Mouse (Mus musculus) liver, adult 2 months (tissue): ENCODE measurements around the gene Abhd5. TPM values are rescaled to one million over a fixed set of nuclear protein-coding genes. Genes with fewer than 3 reads are reported as not detected.
A peak's percentile ranks its signal among the peaks of the same experiment; 100 is the strongest.

ENCODE experiments used
- DNase-seq: peaks from one replicate; pipeline ENCODE4 v3.0.0-alpha.2; 2011; ENCODE audit warnings: low read depth, low spot score; ENCODE audit errors: extremely low read depth
- H3K27ac ChIP-seq: fragments of 200-500 bp; replicated peaks from 2 replicates; pipeline ENCODE4 v1.5.1; 2012; ENCODE audit warnings: low read depth, mild to moderate bottlenecking, control low read depth, inconsistent platforms, low read length; ENCODE audit not compliant: insufficient read depth
- H3K27me3 ChIP-seq: fragments of 200-500 bp; 2 replicates; pipeline ENCODE4 v1.6.1; 2012; ENCODE audit warnings: mild to moderate bottlenecking, moderate library complexity, low read length, inconsistent platforms; ENCODE audit not compliant: control insufficient read depth, insufficient read depth
- H3K36me3 ChIP-seq: fragments of 200-500 bp; 2 replicates; pipeline ENCODE4 v1.6.1; 2012; ENCODE audit warnings: low read length, inconsistent platforms; ENCODE audit not compliant: control insufficient read depth, insufficient read depth
- H3K4me1 ChIP-seq: fragments of 200-500 bp; 2 replicates; pipeline ENCODE4 v1.6.1; 2011; ENCODE audit warnings: low read length; ENCODE audit not compliant: control insufficient read depth, insufficient read depth
- H3K4me3 ChIP-seq: fragments of 200-500 bp; 2 replicates; pipeline ENCODE4 v1.5.1; 2011; ENCODE audit warnings: low read depth, mild to moderate bottlenecking, control low read depth, low read length, moderate library complexity; ENCODE audit not compliant: insufficient read depth
- H3K79me2 ChIP-seq: fragments of 200-500 bp; 2 replicates; pipeline ENCODE4 v1.6.1; 2012; ENCODE audit warnings: inconsistent platforms, mild to moderate bottlenecking, low read length, moderate library complexity; ENCODE audit not compliant: control insufficient read depth, insufficient read depth
- H3K9ac ChIP-seq: fragments of 200-500 bp; 2 replicates; pipeline ENCODE4 v1.6.1; 2012; ENCODE audit warnings: low read depth, mild to moderate bottlenecking, control low read depth, inconsistent platforms, low read length
- CTCF ChIP-seq: fragments of 200-500 bp; IDR thresholded peaks from 2 replicates; pipeline ENCODE4 v1.5.1; 2011; ENCODE audit warnings: low read depth, low read length, control low read depth
- POLR2A ChIP-seq: fragments of 200-500 bp; IDR thresholded peaks from 2 replicates; pipeline ENCODE4 v1.6.1; 2011; ENCODE audit warnings: low read length, control low read depth; ENCODE audit not compliant: insufficient read depth; ENCODE audit errors: extremely low read depth
- WGBS: fragments of 180-500 bp; shearing (Covaris S2); methylation state at CpG from one replicate; pipeline ENCODE4 v1.1.7; 2018; 5-methylcytosine and 5-hydroxymethylcytosine counted together
- polyA plus RNA-seq: library from polyadenylated mRNA; depleted of rRNA; stranded (reverse); fragments of >200 nt; gene quantifications from 2 replicates; pipeline ENCODE4 v1.2.3, GENCODE M21; 2012
- total RNA-seq: library from RNA; depleted of rRNA; stranded (reverse); fragments of >200 nt; gene quantifications from 2 replicates; pipeline ENCODE4 v1.2.3, GENCODE M21; 2014

Abhd5 gene
- total and polyA plus RNA-seq, 2 experiments, result 15.9 to 19.5 TPM

- H3K9ac ChIP-seq, result no peak overlapping the region
- 72% methylated on average over 5 of the region's 5 CpGs for WGBS
- no peak for DNase-seq
- H3K79me2 ChIP-seq, result no peaks in the 10 kb centered on the region
- no peaks in the 10 kb centered on the region for H3K27me3 ChIP-seq
- H3K4me3 ChIP-seq, result no peak overlapping the region
- H3K36me3 ChIP-seq, result no peaks in the 10 kb centered on the region
- no peaks in the 10 kb centered on the region for H3K4me1 ChIP-seq
- no peak overlapping the region for H3K27ac ChIP-seq
- TF ChIP-seq POLR2A (no peak), CTCF (no peak)
Observed at GRCm38 (mm10) chr9:122420195-122420756, 68.9 kb downstream of the Abhd5 start.

GRCm38 (mm10) chr9:122420772-122421764 is 69.7 kb downstream of the Abhd5 start:
- Histone ChIP-seq H3K36me3 (no peaks in the 10 kb centered on the region), H3K4me3 (no peak overlapping the region), H3K4me1 (no peaks in the 10 kb centered on the region), H3K9ac (no peak overlapping the region), H3K27me3 (no peaks in the 10 kb centered on the region), H3K27ac (no peak overlapping the region), H3K79me2 (no peaks in the 10 kb centered on the region)
- TF ChIP-seq CTCF (peak; percentile 86), POLR2A (no peak)
- DNase-seq, result peak; percentile 31
- WGBS, result 33% methylated on average over 13 of the region's 13 CpGs

GRCm38 (mm10) chr9:122421911-122422310 is 70.5 kb downstream of the Abhd5 start:
- no peaks in the 10 kb centered on the region for H3K4me1 ChIP-seq
- H3K27ac ChIP-seq, result no peak overlapping the region
- no peak overlapping the region for H3K9ac ChIP-seq
- no peak overlapping the region for H3K4me3 ChIP-seq
- H3K27me3 ChIP-seq, result no peaks in the 10 kb centered on the region
- no peak for TF ChIP-seq CTCF
- TF ChIP-seq POLR2A, result no peak
- H3K36me3 ChIP-seq, result no peaks in the 10 kb centered on the region
- 75% methylated on average over 8 of the region's 8 CpGs for WGBS
- DNase-seq, result no peak
- no peaks in the 10 kb centered on the region for H3K79me2 ChIP-seq

GRCm38 (mm10) chr9:122422706-122423105 is 71.3 kb downstream of the Abhd5 start:
- no peaks in the 10 kb centered on the region for H3K79me2 ChIP-seq
- TF ChIP-seq POLR2A, result no peak
- no peak for TF ChIP-seq CTCF
- no peaks in the 10 kb centered on the region for H3K4me1 ChIP-seq
- no peak overlapping the region for H3K4me3 ChIP-seq
- no peak overlapping the region for H3K9ac ChIP-seq
- no peak for DNase-seq
- WGBS, result 82% methylated on average over 14 of the region's 14 CpGs
- H3K36me3 ChIP-seq, result no peaks in the 10 kb centered on the region
- H3K27ac ChIP-seq, result no peak overlapping the region
- H3K27me3 ChIP-seq, result no peaks in the 10 kb centered on the region

GRCm38 (mm10) chr9:122423146-122423545 is 71.7 kb downstream of the Abhd5 start:
- no peak overlapping the region for H3K9ac ChIP-seq
- DNase-seq, result no peak
- 61% methylated on average over 6 of the region's 6 CpGs for WGBS

More at GRCm38 (mm10) chr9:122423146-122423545, 71.7 kb downstream of the Abhd5 start:
- no peak overlapping the region for H3K4me3 ChIP-seq
- no peaks in the 10 kb centered on the region for H3K36me3 ChIP-seq
- H3K4me1 ChIP-seq, result no peaks in the 10 kb centered on the region
- no peak overlapping the region for H3K27ac ChIP-seq
- no peaks in the 10 kb centered on the region for H3K79me2 ChIP-seq
- H3K27me3 ChIP-seq, result no peaks in the 10 kb centered on the region
- TF ChIP-seq CTCF (peak; percentile 32; the same call in 1 of the 2 replicates), POLR2A (no peak)
